Mouse (Mus musculus) retina, postnatal 1 day (tissue): ENCODE data around the gene Esp8.
"Not testable (repeated sequence)": the region's sequence is repeated elsewhere in the genome, so short reads cannot be mapped to it uniquely, and the experiment has no call there.

Experiments used
- DNase-seq: peaks from one replicate; pipeline ENCODE4 v3.0.0-alpha.2; 2012

The Esp8 gene

DNA sequence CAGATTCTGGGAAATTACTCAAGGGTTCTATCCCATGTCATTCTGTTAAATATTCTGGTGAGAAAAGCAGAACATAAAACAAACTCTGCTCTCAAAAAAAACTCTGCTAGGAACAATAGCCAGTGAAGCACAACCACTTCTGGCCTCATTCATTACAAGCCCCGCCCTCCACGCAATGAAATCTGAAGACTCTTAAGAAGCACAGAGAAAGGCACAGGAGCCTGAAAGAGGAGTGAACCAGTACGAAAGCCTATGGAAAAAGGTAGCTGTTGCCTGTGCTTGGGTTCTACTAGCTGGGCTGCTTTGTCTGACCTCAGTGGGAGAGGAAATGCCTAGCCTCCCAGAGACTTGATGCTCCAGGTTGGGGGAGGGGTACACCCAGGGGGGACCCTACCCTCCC lies at the start of gene Esp8:
Gene Esp8 (plus strand): TSS at position 205 of the 400 bp plus-strand sequence.
- no peak for DNase-seq

DNA sequence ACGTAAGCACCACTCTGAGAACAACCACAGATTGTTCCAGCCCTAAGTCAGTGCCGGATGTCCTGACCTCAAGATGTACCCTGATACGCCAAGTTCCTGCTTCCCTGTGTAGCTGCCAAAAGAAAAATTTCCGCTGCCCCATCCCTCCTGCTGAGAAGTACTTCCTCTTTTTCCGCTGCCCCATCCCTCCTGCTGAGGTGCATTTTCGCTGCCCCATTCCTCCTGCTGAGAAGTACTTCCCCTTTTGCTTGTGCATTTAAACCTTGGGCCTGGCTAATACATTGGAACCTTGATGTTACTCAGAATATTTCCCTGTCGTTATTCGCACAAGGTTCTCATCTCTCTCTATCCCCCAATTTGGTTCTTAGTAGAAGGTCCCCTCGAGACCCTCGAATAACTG lies 36.3 kb upstream of the Esp8 start:
- not testable (repeated sequence) for DNase-seq

- not testable (repeated sequence) for DNase-seq
Measured at GRCm38 (mm10) chr17:40495468-40496185, 24.2 kb upstream of the Esp8 start.

- DNase-seq: no peak
Measured at GRCm38 (mm10) chr17:40529813-40530212, 10.0 kb downstream of the Esp8 start.

DNA sequence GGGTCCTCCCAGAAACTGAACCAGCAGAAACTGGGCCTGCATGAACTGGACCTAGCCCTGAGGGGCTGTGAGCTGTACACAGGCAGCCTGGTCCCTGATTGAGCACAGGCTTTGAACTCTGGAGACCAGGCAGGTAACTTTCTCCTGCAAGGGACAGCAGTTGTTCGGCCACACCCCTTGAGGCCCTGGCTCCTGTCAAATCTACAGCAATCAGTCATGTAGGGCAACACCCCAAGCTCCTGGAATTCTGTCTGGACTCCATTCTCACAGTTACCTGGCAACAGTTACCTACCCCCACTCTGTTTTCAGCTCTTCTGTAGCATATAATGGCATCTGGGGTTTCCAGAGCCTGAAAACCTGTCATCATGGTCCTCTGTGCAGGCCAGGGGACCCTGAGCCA lies 11.3 kb downstream of the Esp8 start:
- no peak for DNase-seq

GRCm38 (mm10) chr17:40547005-40547404 lies 27.2 kb downstream of the Esp8 start:
- DNase-seq: not testable (repeated sequence)

DNA sequence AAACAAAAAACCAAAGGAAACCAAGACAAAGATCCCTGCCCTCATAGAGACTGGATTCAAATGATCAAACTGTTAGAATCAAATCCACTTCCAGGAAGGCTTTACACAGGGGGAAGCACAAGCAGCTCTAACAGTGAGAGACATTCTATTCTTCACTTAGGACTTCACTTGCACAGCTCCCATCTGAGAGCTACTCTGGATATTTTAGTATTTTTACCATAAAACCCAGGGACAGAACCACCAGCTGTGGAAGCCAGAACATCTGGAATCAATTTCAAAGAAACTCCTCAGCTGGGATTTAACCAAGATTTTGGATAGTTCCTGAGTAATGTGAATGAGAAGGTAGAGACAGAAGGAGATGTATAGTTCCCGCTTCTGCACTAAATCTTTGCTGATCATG lies 33.6 kb downstream of the Esp8 start:
- no peak for DNase-seq

DNA sequence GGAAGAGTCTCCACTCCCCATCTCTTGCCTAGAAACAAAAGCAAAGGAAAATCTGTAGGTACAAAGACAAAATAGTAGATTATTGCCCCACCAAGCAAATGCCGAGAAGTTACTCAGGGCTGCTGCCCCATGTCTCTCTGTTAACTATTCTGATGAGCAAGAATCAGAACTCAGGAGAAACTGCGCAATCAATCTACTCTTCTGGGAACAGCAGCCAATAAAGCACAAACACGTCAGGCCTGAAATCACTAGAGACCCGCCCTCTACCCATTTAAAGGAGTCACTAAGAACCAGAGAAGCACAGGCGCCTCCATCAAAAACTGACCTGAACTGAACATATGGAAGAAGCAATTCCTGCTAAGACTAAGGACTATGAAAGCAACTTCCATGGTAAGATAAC lies 41.4 kb downstream of the Esp8 start, which contains the start of gene Esp6:
Gene Esp6 (plus strand): TSS at position 301 of the 400 bp plus-strand sequence.
- no peak for DNase-seq
